Mouse (Mus musculus) ES-Bruce4 (cell line): ENCODE data around the gene Pcsk4.

ENCODE experiments used
- CTCF ChIP-seq: IDR thresholded peaks from one replicate; pipeline ENCODE4 v1.8.1; 2011; ENCODE audit warnings: low read depth, low read length
- POLR2A ChIP-seq: IDR thresholded peaks from one replicate; pipeline ENCODE4 v1.8.1; 2011; ENCODE audit warnings: low read length; ENCODE audit not compliant: insufficient read depth

GRCm38 (mm10) chr10:80363734-80364133 lies 34.4 kb upstream of the Pcsk4 start:
- no peak for TF ChIP-seq POLR2A
- no peak for TF ChIP-seq CTCF
